Mouse (Mus musculus) heart, embryonic 13.5 days (tissue): ENCODE measurements at regions not wholly inside any gene's neighbourhood (a gene's known extent, or its start where the extent isn't known, plus 50 kb on each side); places are given as distances from the start of the nearest gene placed in this dataset.

Experiments used
- ATAC-seq: fragments of 200-750 bp; cut with Nextera tagmentation; 2 replicates; pipeline ENCODE4 v1.8.0; 2017; ENCODE audit warnings: moderate TSS enrichment; ENCODE audit not compliant: insufficient number of reproducible peaks, low FRiP score, low TSS enrichment; ENCODE audit errors: extremely low read depth
- H3K27ac ChIP-seq: fragments of 300-500 bp; sonication (generic); replicated peaks from 2 replicates; pipeline ENCODE4 v1.5.1; 2015; ENCODE audit warnings: moderate library complexity, mild to moderate bottlenecking, inconsistent platforms
- H3K27me3 ChIP-seq: fragments of 300-500 bp; sonication (generic); replicated peaks from 2 replicates; pipeline ENCODE4 v1.6.1; 2015; ENCODE audit warnings: mild to moderate bottlenecking, inconsistent platforms
- H3K36me3 ChIP-seq: fragments of 300-500 bp; sonication (generic); 2 replicates; pipeline ENCODE4 v1.6.1; 2015; ENCODE audit warnings: mild to moderate bottlenecking, inconsistent platforms
- H3K4me1 ChIP-seq: fragments of 300-500 bp; sonication (generic); 2 replicates; pipeline ENCODE4 v1.6.1; 2015; ENCODE audit warnings: inconsistent platforms
- H3K4me2 ChIP-seq: fragments of 300-500 bp; sonication (generic); 2 replicates; pipeline ENCODE4 v1.6.1; 2015; ENCODE audit warnings: inconsistent platforms, mild to moderate bottlenecking, moderate library complexity
- H3K4me3 ChIP-seq: fragments of 300-500 bp; sonication (generic); 2 replicates; pipeline ENCODE4 v1.5.1; 2015; ENCODE audit warnings: moderate library complexity, mild to moderate bottlenecking, inconsistent platforms
- H3K9ac ChIP-seq: fragments of 300-500 bp; sonication (generic); 2 replicates; pipeline ENCODE4 v1.6.1; 2015; ENCODE audit warnings: inconsistent platforms, mild to moderate bottlenecking, moderate library complexity
- H3K9me3 ChIP-seq: fragments of 300-500 bp; sonication (generic); 2 replicates; pipeline ENCODE4 v1.6.1; 2016; ENCODE audit warnings: inconsistent platforms
- WGBS: fragments of 180-500 bp; shearing (Covaris S2); methylation state at CpG from one replicate; pipeline ENCODE4 v1.1.7; 2015; ENCODE audit warnings: mixed read lengths; 5-methylcytosine and 5-hydroxymethylcytosine counted together

DNA sequence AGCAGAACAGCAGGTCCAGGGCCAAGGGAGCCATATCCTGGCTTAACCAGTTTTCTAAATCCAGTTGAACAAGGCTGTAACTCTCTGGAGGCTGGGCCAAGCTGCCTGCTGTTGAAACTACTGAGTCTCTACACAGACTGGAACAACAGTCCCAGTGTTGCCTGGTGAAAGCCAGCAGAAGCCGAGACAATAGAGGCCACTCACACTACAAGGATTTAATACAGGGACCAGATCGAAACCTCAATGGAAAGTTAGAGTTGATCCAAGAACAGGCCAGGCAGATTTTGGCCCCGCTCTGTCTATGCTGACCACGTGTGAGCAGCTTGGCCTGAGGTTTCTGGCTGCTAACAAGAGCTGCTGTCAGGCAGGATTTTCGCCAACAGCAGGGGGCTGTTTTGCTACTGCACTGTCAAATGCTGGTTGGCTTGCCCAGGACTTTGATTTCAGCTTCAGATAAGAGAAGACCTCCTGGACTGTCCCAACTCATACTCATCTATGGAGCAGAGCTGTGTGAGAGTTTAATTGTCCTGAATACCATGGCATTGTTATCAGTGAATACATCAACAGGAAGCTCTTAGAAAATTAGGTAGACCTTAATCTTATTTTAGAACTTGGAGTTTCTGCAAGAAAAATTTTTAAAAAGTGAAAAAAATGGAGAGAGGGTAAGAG is 95.7 kb upstream of the Pdzrn3 start:
- H3K9me3 ChIP-seq = no peaks in the 10 kb centered on the region
- no peaks in the 10 kb centered on the region for H3K36me3 ChIP-seq
- H3K4me1 ChIP-seq = peaks cover 5% of the 10 kb centered on the region; the same call in 1 of the 2 replicates
- no peak overlapping the region for H3K4me3 ChIP-seq
- H3K4me2 ChIP-seq = no peak overlapping the region
- no peaks in the 10 kb centered on the region for H3K27me3 ChIP-seq
- ATAC-seq = no peak
- H3K27ac ChIP-seq = no peak overlapping the region
- WGBS = 31% methylated on average over 5 of the region's 5 CpGs
- no peak overlapping the region for H3K9ac ChIP-seq

DNA sequence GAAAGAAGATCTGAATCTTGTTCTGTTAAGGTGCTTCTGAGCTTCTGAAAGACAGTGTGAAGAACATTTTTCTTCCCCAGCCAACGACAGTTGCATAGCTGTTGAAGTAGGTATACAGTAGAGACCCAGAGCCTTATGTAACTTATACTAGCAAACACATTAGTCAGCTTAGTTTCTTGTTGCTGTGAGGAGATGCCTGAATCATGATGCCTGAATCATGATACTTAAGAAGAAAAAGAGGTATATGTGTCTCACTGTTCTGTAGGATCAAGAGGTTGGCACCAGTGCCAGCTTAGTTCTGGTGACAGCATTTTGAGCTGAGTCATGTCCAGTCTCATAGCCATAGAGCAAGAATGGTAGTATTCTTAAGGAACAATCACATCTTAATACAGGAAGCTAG is 87.2 kb upstream of the Pdzrn3 start:
- Histone ChIP-seq H3K4me1 (no peaks in the 10 kb centered on the region), H3K4me2 (no peak overlapping the region), H3K36me3 (no peaks in the 10 kb centered on the region), H3K9ac (no peak overlapping the region), H3K9me3 (no peaks in the 10 kb centered on the region), H3K4me3 (no peak overlapping the region), H3K27ac (no peak overlapping the region), H3K27me3 (no peaks in the 10 kb centered on the region)
- 78% methylated on average over 1 of the region's 1 CpGs for WGBS
- no peak for ATAC-seq

DNA sequence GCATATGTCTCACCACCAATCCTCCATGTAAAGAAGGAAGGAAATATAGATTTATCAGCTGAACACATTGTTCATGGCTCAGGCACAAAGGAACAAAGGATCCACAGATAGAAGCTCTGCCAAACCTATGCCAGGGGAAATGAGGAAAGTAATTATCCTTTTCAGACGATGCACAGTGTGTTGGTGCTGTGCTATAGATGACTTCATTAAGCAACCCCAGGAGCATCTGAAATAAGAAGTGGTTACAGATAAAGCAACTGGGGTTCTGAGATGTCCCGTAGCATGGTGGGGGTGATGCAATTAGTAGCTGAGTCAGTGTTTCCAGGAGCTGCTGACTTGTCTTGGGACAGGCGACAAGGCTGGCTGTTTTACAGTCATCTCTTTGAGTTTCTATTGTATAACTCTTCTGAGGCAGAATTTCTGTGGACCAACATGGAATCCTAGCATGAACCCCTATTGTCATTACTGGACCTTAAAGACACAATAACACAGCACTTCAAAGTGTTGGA is 86.2 kb upstream of the Pdzrn3 start:
- no peaks in the 10 kb centered on the region for H3K36me3 ChIP-seq
- 62% methylated on average over 3 of the region's 3 CpGs for WGBS
- no peaks in the 10 kb centered on the region for H3K27me3 ChIP-seq
- H3K27ac ChIP-seq = no peak overlapping the region
- no peak overlapping the region for H3K4me3 ChIP-seq
- no peak overlapping the region for H3K4me2 ChIP-seq
- ATAC-seq = no peak
- H3K9me3 ChIP-seq = no peaks in the 10 kb centered on the region
- H3K9ac ChIP-seq = no peak overlapping the region
- no peaks in the 10 kb centered on the region for H3K4me1 ChIP-seq

DNA sequence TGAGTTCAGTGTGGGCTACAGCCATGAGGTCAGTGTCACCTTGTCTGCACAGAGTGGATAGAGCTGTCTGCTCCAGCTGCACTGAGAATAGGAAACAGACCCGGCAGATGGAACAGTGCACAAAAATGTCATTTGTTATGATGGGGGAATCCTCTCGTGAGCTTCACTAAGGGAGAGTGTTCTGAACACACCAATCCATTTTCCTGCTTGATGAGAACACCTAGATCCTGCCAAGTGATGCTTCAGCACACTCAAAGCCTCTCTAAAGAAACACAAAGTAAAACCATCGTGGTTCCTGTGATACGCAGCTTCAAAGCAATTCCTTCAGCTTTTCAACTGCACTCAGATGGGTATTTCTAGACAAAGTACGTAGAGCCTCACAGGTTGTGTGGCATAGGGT is 69.0 kb upstream of the Pdzrn3 start:
- Histone ChIP-seq H3K27ac (no peak overlapping the region), H3K4me2 (no peak overlapping the region), H3K27me3 (no peaks in the 10 kb centered on the region), H3K36me3 (no peaks in the 10 kb centered on the region), H3K9ac (no peak overlapping the region), H3K9me3 (no peaks in the 10 kb centered on the region), H3K4me1 (no peaks in the 10 kb centered on the region), H3K4me3 (no peak overlapping the region)
- WGBS = 69% methylated on average over 5 of the region's 5 CpGs
- ATAC-seq = no peak

DNA sequence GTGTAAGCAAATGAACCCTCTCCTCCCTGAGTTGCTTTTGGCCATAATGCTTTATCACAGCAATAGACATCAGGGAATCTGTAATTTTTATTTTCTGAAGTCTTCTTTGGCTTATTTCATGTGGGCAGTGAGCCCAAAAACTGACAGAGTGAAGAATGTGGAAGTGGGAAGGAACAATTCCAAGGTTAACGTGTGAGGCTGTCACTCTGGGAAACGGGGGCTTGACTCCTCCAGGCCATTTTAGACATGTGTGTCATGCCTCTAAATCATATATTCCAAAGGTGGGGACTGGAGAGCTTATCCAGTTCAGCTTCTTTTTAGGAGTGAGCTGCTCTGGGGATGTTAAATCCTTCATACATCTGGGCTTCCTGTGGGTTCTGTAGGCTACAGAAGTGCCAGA is 68.6 kb upstream of the Pdzrn3 start:
- Histone ChIP-seq H3K9ac (no peak overlapping the region), H3K27me3 (no peaks in the 10 kb centered on the region), H3K4me1 (no peaks in the 10 kb centered on the region), H3K4me2 (no peak overlapping the region), H3K27ac (no peak overlapping the region), H3K9me3 (no peaks in the 10 kb centered on the region), H3K4me3 (no peak overlapping the region), H3K36me3 (no peaks in the 10 kb centered on the region)
- no peak for ATAC-seq
- WGBS = 59% methylated on average over 2 of the region's 2 CpGs

DNA sequence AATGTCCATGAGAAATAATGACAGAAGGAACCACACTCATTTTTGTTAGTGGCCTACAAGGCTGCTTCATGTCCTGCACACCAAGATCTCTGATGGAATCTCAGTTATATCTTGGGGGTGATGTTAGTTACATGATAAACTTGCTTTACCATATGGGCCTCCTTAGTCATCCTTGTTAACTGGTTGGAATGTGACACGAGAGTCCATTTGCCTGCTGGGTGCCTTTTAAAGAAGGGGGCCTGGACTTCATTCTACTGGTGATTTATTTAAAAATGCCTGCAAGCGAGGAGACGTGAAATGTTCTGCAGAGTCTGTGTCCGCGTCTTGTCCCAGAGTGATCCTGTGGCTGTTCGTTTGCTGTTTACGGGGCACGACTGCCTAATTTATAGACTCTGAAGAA is 55.1 kb upstream of the Pdzrn3 start:
- WGBS = 77% methylated on average over 8 of the region's 8 CpGs
- H3K27me3 ChIP-seq = no peaks in the 10 kb centered on the region
- no peak overlapping the region for H3K4me3 ChIP-seq
- ATAC-seq = no peak
- H3K9ac ChIP-seq = no peak overlapping the region
- H3K9me3 ChIP-seq = no peaks in the 10 kb centered on the region
- no peak overlapping the region for H3K4me2 ChIP-seq
- no peak overlapping the region for H3K27ac ChIP-seq
- H3K36me3 ChIP-seq = no peaks in the 10 kb centered on the region
- no peaks in the 10 kb centered on the region for H3K4me1 ChIP-seq

DNA sequence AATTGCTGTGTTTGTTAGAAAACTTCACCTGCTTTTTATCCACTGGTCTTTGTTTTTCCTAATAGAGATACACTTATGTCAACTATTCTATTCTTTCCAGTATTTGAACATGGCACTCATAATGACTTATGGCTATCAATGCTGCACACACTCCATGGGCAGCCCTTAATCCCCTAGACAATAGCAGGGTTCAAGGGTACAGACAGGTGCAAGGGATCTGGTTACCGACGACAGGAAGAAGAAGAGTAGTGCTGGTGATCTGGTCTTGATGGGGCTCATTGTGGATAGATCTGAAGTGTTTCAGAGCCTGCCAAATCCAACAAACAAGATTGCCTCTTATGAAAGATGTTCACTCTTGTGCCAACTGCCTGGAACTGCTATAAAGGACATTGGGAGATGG is 51.9 kb upstream of the Pdzrn3 start:
- Histone ChIP-seq H3K4me2 (no peak overlapping the region), H3K4me1 (no peaks in the 10 kb centered on the region)
- 69% methylated on average over 2 of the region's 2 CpGs for WGBS

More for the DNA sequence above, 51.9 kb upstream of the Pdzrn3 start:
- Histone ChIP-seq H3K9ac (no peak overlapping the region), H3K4me3 (no peak overlapping the region), H3K27ac (no peak overlapping the region), H3K9me3 (no peaks in the 10 kb centered on the region), H3K27me3 (no peaks in the 10 kb centered on the region), H3K36me3 (no peaks in the 10 kb centered on the region)
- ATAC-seq = no peak
